Mouse (Mus musculus) lung, embryonic 15.5 days (tissue): Measurements from ENCODE around the gene Dot1l. TPM values are rescaled to one million over a fixed set of nuclear protein-coding genes. Genes with fewer than 3 reads are reported as not detected.
"Not testable (repeated sequence)": the region's sequence is repeated elsewhere in the genome, so short reads cannot be mapped to it uniquely, and the experiment has no call there.

Experiments
- ATAC-seq: fragments of 200-750 bp; cut with Nextera tagmentation; 2 replicates; pipeline ENCODE4 v1.8.0; 2017; ENCODE audit warnings: moderate number of reproducible peaks, borderline replicate concordance; ENCODE audit not compliant: low FRiP score, low TSS enrichment; ENCODE audit errors: extremely low read depth
- H3K27ac ChIP-seq: fragments of 300-500 bp; sonication (generic); 2 replicates; pipeline ENCODE4 v1.5.1; 2015; ENCODE audit warnings: moderate library complexity, mild to moderate bottlenecking, inconsistent platforms
- H3K27me3 ChIP-seq: fragments of 300-500 bp; sonication (generic); 2 replicates; pipeline ENCODE4 v1.6.1; 2015; ENCODE audit warnings: inconsistent platforms
- H3K36me3 ChIP-seq: fragments of 300-500 bp; sonication (generic); 2 replicates; pipeline ENCODE4 v1.6.1; 2015; ENCODE audit warnings: inconsistent platforms
- H3K4me1 ChIP-seq: fragments of 300-500 bp; sonication (generic); 2 replicates; pipeline ENCODE4 v1.6.1; 2015; ENCODE audit warnings: inconsistent platforms
- H3K4me2 ChIP-seq: fragments of 300-500 bp; sonication (generic); 2 replicates; pipeline ENCODE4 v1.6.1; 2015; ENCODE audit warnings: inconsistent platforms, mild to moderate bottlenecking, moderate library complexity
- H3K4me3 ChIP-seq: fragments of 300-500 bp; sonication (generic); 2 replicates; pipeline ENCODE4 v1.5.1; 2015; ENCODE audit warnings: mild to moderate bottlenecking, inconsistent platforms
- H3K9ac ChIP-seq: fragments of 300-500 bp; sonication (generic); 2 replicates; pipeline ENCODE4 v1.6.1; 2015; ENCODE audit warnings: inconsistent platforms
- H3K9me3 ChIP-seq: fragments of 300-500 bp; sonication (generic); 2 replicates; pipeline ENCODE4 v1.6.1; 2016; ENCODE audit warnings: inconsistent platforms
- WGBS: fragments of 180-500 bp; shearing (Covaris S2); methylation state at CpG from one replicate; pipeline ENCODE4 v1.1.7; 2015; 5-methylcytosine and 5-hydroxymethylcytosine counted together
- polyA plus RNA-seq: library from polyadenylated mRNA; unstranded; fragments of >200 nt; fragmentation: Nextera tagmentation; extraction: Ambion mirVana; gene quantifications from 2 replicates; pipeline ENCODE4 v1.2.1, GENCODE M21; 2015

Dot1l gene
- polyA plus RNA-seq, 1 experiment from 2014 or later = 18.3 TPM

DNA sequence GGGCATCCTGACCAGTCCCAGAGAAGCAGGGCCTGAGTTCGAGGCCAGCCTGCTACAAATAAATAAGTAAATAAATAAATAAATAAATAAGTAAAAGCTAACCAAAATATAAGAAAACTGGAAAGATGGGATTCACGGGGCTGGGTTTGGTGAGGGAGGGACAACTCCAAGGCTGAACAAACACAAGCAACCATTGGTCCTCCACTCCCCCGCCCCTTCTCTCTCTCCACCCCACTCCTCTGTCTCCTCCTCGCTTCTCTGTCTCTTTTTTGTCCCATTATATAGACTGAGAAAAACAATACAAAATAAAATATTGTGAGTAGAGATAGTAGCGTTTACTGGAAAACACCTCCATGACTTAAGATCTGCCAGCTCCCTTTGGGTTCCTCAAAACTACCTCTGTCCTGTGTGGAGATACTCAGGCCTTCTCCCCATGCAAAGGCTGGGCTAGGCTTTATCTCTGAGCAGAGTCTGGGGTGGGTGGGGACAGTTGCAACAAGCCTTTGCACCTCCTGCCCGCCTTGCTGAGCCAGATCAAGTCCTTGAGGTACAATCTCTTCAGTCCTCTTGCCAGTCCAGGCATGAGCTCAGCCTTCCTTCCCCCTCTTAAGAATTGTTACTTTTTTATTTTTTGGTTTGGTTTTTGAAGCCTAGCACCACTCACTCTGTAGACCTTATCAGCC lies 63.7 kb downstream of the Dot1l start:
- Histone ChIP-seq H3K4me1 (no peaks in the 10 kb centered on the region), H3K4me2 (no peak overlapping the region), H3K27ac (no peak overlapping the region), H3K27me3 (no peaks in the 10 kb centered on the region), H3K4me3 (no peak overlapping the region), H3K36me3 (no peaks in the 10 kb centered on the region), H3K9ac (no peak overlapping the region), H3K9me3 (no peaks in the 10 kb centered on the region)
- no peak for ATAC-seq
- WGBS = 49% methylated on average over 6 of the region's 6 CpGs

DNA sequence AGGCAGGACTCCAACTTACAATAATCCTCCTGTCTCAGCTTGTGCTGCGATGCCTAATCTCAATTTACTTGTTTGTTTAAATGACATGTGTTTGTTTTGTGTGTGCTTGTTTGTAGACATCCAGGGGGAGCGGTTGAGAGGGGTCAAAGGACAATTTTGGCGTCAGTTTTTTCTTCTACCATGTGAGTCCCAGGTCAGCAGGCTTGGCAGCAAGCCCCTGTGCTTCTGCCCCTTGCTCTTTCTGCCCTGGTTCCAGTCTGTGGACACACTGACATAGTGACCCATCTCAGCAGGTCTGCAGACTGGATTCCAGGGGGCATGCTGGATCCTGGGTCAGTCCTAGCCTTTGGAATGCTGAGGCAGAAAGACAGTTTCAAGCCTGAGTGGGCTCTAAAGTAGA lies 64.4 kb downstream of the Dot1l start:
- Histone ChIP-seq H3K4me2 (no peak overlapping the region), H3K36me3 (no peaks in the 10 kb centered on the region), H3K9ac (no peak overlapping the region), H3K9me3 (no peaks in the 10 kb centered on the region), H3K4me1 (no peaks in the 10 kb centered on the region), H3K4me3 (no peak overlapping the region), H3K27ac (no peak overlapping the region), H3K27me3 (no peaks in the 10 kb centered on the region)
- no peak for ATAC-seq
- 19% methylated on average over 3 of the region's 3 CpGs for WGBS

DNA sequence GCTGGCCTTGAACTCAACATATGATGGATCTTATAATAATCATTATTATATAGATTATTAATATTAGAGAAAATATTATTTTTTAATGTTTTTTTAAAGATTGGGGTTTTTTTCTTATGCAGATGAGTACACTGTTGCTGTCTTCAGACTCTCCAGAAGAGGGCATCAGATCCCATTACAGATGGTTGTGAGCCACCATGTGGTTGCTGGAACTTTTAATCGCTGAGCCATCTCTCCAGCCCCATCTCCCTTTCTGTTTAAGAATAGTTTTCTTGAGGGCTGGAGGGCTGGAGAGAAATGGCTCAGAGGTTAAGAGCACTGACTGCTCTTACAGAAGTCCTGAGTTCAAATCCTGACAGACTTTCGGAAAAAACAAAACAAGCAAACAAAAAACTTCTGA lies 67.0 kb downstream of the Dot1l start:
- Histone ChIP-seq H3K4me2 (no peak overlapping the region), H3K36me3 (no peaks in the 10 kb centered on the region), H3K4me3 (no peak overlapping the region), H3K27ac (no peak overlapping the region), H3K9me3 (no peaks in the 10 kb centered on the region), H3K4me1 (0 out of 2 replicates have a peak, but pooled peaks cover 2% of the 10 kb centered on the region), H3K9ac (no peak overlapping the region), H3K27me3 (no peaks in the 10 kb centered on the region)
- 37% methylated on average over 2 of the region's 2 CpGs for WGBS
- no peak for ATAC-seq

DNA sequence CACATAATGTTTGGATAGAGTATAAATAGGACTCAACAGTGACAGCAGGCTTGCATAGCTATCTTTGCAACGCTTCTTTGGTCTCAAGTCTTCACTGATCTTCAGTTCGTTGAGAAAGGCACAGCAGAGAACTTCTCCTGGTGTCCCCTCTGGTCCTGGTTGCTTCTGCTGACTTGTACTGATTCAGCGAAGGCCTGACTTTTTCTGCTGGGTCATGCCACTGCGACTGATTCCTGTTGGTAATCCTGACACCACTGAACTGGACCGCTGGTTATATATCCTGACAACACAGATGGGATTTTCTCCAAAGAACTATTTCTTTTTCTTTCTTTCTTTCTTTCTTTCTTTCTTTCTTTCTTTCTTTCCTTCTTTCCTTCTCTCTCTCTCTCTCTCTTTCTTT lies 67.5 kb downstream of the Dot1l start:
- no peaks in the 10 kb centered on the region for H3K27me3 ChIP-seq
- no peaks in the 10 kb centered on the region for H3K9me3 ChIP-seq
- no peak overlapping the region for H3K4me3 ChIP-seq
- no peaks in the 10 kb centered on the region for H3K36me3 ChIP-seq
- no peak overlapping the region for H3K4me2 ChIP-seq
- ATAC-seq = no peak
- 84% methylated on average over 5 of the region's 5 CpGs for WGBS
- H3K27ac ChIP-seq = no peak overlapping the region
- H3K4me1 ChIP-seq = 0 out of 2 replicates have a peak, but pooled peaks cover 2% of the 10 kb centered on the region
- H3K9ac ChIP-seq = no peak overlapping the region

DNA sequence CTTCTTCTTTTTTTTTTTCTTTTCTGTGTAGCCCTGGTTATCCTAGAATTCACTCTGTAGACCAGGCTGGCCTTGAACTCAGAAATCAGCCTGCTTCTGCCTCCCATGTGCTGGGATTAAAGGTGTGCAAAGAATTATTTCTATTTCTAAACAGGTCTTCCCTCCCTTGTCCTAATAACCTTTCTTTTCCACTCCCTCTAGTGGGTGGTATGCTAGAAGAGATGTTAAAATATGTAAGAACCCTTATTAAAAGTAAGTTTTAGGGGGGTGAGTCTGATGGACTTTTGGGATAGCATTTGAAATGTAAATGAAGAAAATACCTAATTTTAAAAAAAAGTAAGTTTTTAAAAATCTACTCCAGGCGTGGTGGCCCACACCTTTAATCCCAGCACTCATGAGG lies 68.3 kb downstream of the Dot1l start:
- WGBS = 81% methylated on average over 1 of the region's 1 CpGs
- Histone ChIP-seq H3K4me3 (no peak overlapping the region), H3K9ac (no peak overlapping the region), H3K4me1 (peaks cover 9% of the 10 kb centered on the region), H3K27me3 (no peaks in the 10 kb centered on the region), H3K36me3 (no peaks in the 10 kb centered on the region), H3K9me3 (no peaks in the 10 kb centered on the region), H3K27ac (no peak overlapping the region), H3K4me2 (no peak overlapping the region)
- ATAC-seq = no peak

DNA sequence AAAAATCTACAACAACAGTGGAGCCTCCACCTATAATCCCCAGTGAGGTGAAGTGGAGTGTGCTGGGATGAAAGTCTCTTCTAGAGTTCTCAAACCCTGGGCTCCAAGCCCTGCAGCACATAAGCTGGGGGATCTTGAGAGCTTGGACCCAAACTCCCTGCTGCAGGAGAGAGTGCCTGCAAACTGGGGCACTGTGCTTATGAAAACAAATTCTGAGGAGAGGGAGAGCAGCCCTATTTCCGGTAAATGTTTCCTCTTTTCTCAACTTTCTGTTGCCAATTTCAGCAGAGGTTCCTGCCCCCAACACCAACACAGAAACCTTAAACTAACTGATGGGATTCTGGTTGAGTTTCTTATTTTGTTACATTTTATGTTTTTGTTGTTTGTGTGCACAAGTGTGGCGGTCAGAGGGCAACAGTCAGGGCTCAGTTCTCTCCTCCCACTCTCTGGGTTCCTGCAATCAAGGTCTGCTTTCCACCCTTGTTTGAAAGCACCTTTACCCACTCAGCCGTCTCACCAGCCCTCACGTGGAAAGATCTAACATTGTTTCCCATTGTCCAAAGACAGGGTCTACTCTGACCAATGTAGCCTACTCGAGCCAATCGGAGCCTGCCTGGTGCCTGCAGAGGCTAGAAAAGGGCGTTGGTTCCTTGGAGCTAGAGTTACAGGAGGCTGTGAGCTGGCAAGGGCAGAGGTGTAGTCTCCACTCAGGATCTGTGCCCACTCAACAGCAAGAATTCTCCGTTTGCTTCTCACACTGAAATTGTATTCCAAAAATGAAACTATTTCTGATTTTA lies 69.0 kb downstream of the Dot1l start:
- Histone ChIP-seq H3K9ac (no peak overlapping the region), H3K4me2 (no peak overlapping the region), H3K4me3 (no peak overlapping the region), H3K27ac (no peak overlapping the region), H3K4me1 (peaks cover 13% of the 10 kb centered on the region), H3K9me3 (no peaks in the 10 kb centered on the region), H3K36me3 (peaks cover under 1% of the 10 kb centered on the region), H3K27me3 (no peaks in the 10 kb centered on the region)
- WGBS = 58% methylated on average over 8 of the region's 8 CpGs
- no peak for ATAC-seq

DNA sequence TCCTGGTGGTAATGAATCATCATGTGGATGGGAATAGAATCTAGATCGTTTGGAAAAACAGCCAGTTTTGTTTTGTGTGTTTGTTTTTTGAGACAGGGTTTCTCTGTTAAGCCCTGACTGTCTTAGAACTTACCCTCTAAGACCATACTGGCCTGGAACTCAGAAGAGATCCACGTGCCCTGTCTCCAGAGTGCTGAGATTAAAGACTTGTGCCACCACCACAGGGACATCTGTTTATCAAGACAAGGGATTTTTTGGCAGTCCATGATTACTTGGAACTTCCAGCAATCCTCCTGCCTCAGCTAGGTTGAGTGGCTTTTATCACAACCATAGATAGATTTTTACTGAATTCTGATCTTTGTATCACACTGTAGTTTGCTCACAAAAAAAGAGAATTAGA lies 69.8 kb downstream of the Dot1l start:
- ATAC-seq = no peak
- Histone ChIP-seq H3K4me2 (no peak overlapping the region), H3K4me3 (no peak overlapping the region), H3K27me3 (no peaks in the 10 kb centered on the region), H3K27ac (no peak overlapping the region), H3K9ac (no peak overlapping the region), H3K4me1 (peaks cover 13% of the 10 kb centered on the region), H3K36me3 (peaks cover 8% of the 10 kb centered on the region), H3K9me3 (no peaks in the 10 kb centered on the region)
- WGBS = 59% methylated on average over 2 of the region's 2 CpGs

DNA sequence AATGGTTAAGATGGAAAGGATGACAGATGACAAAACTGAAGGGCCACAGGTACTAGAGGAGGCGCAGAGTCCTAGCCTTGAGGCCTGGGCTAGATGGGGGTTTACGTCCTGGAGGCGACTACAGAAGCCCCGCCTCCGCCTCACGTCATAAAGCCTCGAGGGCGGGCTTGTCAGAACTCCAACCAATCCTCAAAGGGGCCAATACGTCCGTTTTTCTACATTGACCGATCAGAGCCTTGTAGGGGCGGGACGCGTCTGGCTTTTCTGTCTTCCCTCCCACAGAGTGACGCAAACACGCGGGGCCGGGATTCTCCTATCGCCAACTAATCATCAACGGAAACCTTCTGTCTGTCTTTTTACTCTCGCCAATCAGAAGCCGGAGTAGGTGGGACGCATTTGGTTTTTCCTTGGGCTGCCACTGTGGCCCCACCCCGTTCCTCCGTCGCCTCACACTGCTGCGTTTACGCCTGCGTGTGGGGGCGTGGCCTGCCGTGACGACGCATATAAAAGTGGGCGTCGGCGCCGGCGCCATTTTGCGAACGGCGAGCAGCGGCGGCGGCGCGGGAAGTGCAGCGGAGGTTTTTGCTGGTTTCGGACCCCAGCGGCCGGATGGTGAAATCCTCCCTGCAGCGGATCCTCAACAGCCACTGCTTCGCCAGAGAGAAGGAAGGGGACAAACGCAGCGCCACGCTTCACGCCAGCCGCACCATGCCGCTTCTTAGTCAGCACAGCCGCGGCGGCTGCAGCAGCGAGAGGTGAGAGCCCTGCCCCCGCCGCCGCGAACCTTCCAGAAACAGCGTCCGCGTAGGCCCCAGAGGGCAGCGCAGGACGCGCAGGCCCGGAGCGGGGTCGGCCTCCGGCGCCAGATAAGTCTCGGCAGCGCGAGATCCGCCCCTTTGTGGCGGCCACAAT lies 71.4 kb downstream of the Dot1l start, which contains the start of gene Oaz1:
Oaz1 (plus strand) TSS at position 506 of the 912 bp plus-strand sequence.
- Histone ChIP-seq H3K4me3 (peak within 1 kb of the TSS; percentile 77), H3K4me2 (peak within 1 kb of the TSS; percentile 80), H3K4me1 (peaks cover 29% of the 10 kb centered on the region), H3K27me3 (no peaks in the 10 kb centered on the region), H3K9ac (peak within 1 kb of the TSS; percentile 96), H3K9me3 (no peaks in the 10 kb centered on the region), H3K27ac (peak within 1 kb of the TSS; percentile 92), H3K36me3 (peaks cover 17% of the 10 kb centered on the region)
- ATAC-seq = peak; percentile 98
- under 1% methylated on average over 82 of the region's 82 CpGs for WGBS

DNA sequence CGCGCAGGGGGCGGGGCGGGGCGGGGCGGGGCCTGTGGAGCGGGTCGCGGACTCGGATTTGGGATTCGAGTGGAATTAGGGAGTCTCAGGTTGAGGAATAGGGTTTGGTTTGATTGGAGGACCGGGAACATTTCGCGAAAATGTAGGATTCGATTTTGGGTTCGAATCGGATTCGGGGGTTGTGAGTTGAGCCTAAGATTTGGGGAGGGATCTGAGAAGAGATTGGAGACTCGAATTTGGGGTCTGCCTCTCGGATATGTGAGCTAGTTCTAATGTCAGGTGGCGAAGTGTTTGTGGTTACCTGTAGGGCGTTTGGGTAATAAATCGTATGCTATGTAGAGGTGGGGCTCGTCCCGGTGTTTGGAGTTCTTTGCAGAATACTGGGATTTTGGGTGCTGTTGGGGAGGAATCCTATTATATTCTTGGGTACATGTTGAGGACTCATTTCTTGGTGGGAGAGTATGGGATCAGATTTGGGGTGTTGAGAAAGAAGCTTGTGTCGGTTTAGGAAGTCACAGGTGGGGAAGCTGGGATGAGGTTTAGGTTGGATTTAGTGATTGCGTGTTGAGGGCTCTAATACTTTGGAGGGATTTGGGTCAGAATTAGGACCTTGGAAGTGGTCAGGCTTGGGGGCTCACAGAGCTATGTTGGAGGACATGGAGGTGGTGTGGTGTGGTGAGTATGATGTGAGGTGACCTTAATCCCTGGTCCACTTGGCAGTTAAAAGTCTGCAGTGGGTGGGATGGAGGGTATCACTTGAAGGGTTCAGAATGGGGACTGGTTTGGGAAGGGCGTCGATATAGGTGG lies 72.3 kb downstream of the Dot1l start:
- H3K27ac ChIP-seq = peak overlapping the region; percentile 92
- H3K4me2 ChIP-seq = peak overlapping the region; percentile 80
- no peak for ATAC-seq
- no peaks in the 10 kb centered on the region for H3K27me3 ChIP-seq
- no peaks in the 10 kb centered on the region for H3K9me3 ChIP-seq
- peaks cover 29% of the 10 kb centered on the region for H3K4me1 ChIP-seq
- H3K4me3 ChIP-seq = peak overlapping the region; percentile 77
- 5% methylated on average over 29 of the region's 29 CpGs for WGBS
- H3K36me3 ChIP-seq = peaks cover 17% of the 10 kb centered on the region
- peak overlapping the region; percentile 96 for H3K9ac ChIP-seq

DNA sequence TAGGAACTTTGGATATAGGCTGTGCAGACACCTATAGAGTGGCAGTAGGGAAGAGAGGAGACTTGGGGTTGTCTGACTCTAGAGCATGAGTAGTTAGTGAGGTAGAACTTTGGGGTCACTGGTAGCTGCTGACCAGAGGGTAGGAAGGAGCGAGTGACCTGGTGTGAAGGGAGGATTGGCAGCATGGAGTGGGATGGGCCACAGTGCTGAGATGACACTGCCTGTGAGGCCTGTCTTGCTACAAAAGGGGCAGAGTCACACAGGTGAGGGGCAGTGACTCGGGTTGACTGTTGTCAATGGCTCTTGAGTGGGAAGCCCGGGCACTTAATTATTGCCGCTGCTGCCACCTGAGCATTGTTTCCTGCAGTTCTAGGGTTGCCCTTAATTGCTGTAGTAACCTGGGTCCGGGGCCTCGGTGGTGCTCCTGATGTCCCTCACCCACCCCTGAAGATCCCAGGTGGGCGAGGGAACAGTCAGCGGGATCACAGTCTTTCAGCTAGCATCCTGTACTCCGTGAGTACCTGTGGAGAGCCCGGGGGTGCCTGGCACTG lies 72.9 kb downstream of the Dot1l start:
- whole genome bisulfite sequencing = 61% methylated on average over 10 of the region's 10 CpGs
- H3K4me1 ChIP-seq = peaks cover 29% of the 10 kb centered on the region
- no peak overlapping the region for H3K27ac ChIP-seq
- H3K27me3 ChIP-seq = peaks cover 2% of the 10 kb centered on the region; the same call in 1 of the 2 replicates
- peaks cover 17% of the 10 kb centered on the region for H3K36me3 ChIP-seq
- ATAC-seq = no peak
- peak overlapping the region; percentile 96 for H3K9ac ChIP-seq
- no peaks in the 10 kb centered on the region for H3K9me3 ChIP-seq
- peak overlapping the region; percentile 77 for H3K4me3 ChIP-seq
- H3K4me2 ChIP-seq = peak overlapping the region; percentile 80

DNA sequence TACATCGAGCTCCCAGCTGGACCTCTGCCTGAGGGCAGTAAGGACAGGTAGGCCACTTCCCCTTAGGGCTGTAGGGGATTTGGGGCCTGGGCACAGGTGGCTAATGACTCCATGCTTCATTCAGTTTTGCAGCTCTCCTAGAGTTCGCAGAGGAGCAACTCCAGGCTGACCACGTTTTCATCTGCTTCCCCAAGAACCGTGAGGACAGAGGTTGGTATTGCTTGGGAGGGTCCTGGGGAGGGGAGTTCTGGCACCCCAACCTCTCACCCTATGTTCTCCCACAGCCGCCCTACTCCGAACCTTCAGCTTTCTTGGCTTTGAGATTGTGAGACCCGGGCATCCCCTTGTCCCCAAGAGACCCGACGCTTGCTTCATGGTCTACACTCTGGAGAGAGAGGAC lies 73.6 kb downstream of the Dot1l start:
- Histone ChIP-seq H3K36me3 (peaks cover 17% of the 10 kb centered on the region), H3K4me3 (peak overlapping the region; percentile 77; the same call in 1 of the 2 replicates), H3K4me1 (peaks cover 29% of the 10 kb centered on the region), H3K4me2 (peak overlapping the region; percentile 80)
- not testable (repeated sequence) for ATAC-seq, H3K27ac ChIP-seq, H3K9me3 ChIP-seq, H3K27me3 ChIP-seq, H3K9ac ChIP-seq
- 70% methylated on average over 8 of the region's 9 CpGs for WGBS
